Mouse (Mus musculus): ENCODE measurements around the gene E130114P18Rik.

DNA sequence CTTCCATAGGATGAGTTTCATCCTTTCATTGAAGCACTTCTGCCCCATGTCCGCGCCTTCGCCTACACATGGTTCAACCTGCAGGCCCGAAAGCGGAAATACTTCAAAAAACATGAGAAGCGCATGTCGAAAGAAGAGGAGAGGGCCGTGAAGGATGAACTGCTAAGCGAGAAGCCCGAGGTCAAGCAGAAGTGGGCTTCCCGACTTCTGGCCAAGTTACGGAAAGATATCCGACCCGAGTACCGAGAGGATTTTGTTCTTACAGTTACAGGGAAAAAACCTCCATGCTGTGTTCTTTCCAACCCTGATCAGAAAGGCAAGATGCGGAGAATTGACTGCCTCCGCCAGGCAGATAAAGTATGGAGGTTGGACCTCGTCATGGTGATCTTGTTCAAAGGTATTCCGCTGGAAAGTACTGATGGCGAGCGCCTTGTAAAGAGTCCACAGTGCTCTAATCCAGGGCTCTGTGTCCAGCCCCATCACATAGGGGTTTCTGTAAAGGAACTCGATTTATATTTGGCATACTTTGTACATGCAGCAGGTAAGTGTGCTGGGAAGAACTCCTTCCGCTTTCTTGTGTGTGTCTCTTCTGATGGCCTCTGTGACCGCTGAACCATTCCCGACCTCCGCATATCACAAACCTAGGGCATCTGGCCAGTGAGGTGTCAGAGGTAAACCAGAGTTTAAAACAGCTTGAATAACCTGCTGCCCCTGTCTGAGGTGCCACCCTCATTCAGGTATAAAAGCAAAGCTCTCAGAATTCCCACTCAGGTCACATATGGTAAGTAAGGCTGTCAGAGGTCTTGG is 5.4 kb upstream of the E130114P18Rik start:
- TF ChIP-seq GATA1 (IDR thresholded peaks at IDR 0.05; ENCODE audit: low read length) (no peak), TAL1 (IDR thresholded peaks at IDR 0.05; ENCODE audit: low read length) (no peak)

All from erythroblast, embryonic 14.5 days (primary cell).